8 mouse cellular contexts compared by ENCODE assay signal in the genomic region with DNA sequence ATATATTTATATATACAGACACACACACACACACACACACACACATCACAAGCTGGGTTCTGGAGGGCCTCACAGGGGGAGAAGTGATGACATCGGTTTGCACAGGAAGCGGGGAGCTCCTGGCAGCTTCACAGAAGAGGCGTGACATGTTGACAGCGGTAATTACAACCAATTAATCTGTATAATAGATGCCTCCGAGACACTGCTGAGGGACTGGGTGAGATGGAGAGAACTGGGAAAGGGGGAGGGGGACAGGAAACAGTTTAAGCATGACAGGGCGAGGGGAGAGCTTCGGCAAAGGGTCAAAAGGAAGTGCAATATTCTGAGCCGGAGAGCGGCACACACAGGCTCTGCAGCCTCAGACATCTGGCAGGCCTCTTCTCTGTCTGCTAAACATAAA.
DNase-seq lines count a peak whose midpoint lies in the region; ATAC-seq and TF ChIP-seq lines count a peak whose summit lies in the region.

No protein-coding gene starts in this region.

- no peak for TF ChIP-seq CTCF in liver, embryonic 14.5 days (IDR thresholded peaks at IDR 0.05; ENCODE audit: low read depth)

- H3K4me1 ChIP-seq in forebrain, embryonic 12.5 days: peaks cover 23% of the 10 kb centered on the region
- H3K4me1 ChIP-seq in liver, embryonic 14.5 days (replicated peaks; ENCODE audit: control insufficient read depth in 2 of 2, insufficient read depth in 2 of 2, low read length in 1 of 2): peaks cover 0 to 8% of the 10 kb centered on the region in 2 experiments; a peak in 2 of 4 replicates
- H3K4me1 ChIP-seq in neural tube, embryonic 11.5 days (ENCODE audit: control insufficient read depth, insufficient read depth, low read length): peaks cover 13% of the 10 kb centered on the region; the same call in 1 of the 2 replicates

- DNase-seq in heart, adult 11 months: peak; percentile 90
- no peak for DNase-seq in heart, adult 8-10 months (ENCODE audit: low spot score)
- peak; percentile 65 for DNase-seq in induced T-regulatory cell, adult 2 months (ENCODE audit: low read depth)
- no peak for DNase-seq in liver, embryonic 14.5 days (ENCODE audit: low read depth in 3 of 3, low spot score in 3 of 3)
- peak; percentile 56 for DNase-seq in neural tube, embryonic 11.5 days (ENCODE audit: low spot score)
- DNase-seq in layer of hippocampus, postnatal 36 days: no peak

- no peak overlapping the region for H3K4me3 ChIP-seq in forebrain, embryonic 12.5 days (replicated peaks)
- no peak overlapping the region for H3K4me3 ChIP-seq in liver, embryonic 14.5 days (ENCODE audit: insufficient read depth in 1 of 2, low read depth in 2 of 2, low read length in 2 of 2)
- no peak overlapping the region for H3K4me3 ChIP-seq in neural tube, embryonic 11.5 days (ENCODE audit: low read depth, low read length)

- H3K9ac ChIP-seq in forebrain, embryonic 12.5 days: peak overlapping the region; percentile 8; the same call in 1 of the 2 replicates
- H3K9ac ChIP-seq in liver, embryonic 14.5 days (replicated peaks): no peak overlapping the region
- H3K9ac ChIP-seq in neural tube, embryonic 11.5 days (ENCODE audit: low read length): no peak overlapping the region; the same call in 1 of the 2 replicates

- no peaks in the 10 kb centered on the region; the same call in 1 of the 2 replicates for H3K27me3 ChIP-seq in forebrain, embryonic 12.5 days
- no peaks in the 10 kb centered on the region for H3K27me3 ChIP-seq in liver, embryonic 14.5 days (ENCODE audit: control insufficient read depth, insufficient read depth, low read length)
- H3K27me3 ChIP-seq in neural tube, embryonic 11.5 days (ENCODE audit: control insufficient read depth, insufficient read depth, low read length): no peaks in the 10 kb centered on the region

- 12% methylated on average over 9 of the region's 9 CpGs for WGBS in forebrain, embryonic 12.5 days
- WGBS in liver, embryonic 14.5 days (ENCODE audit: insufficient replicate concordance): 18% methylated on average over 9 of the region's 9 CpGs
- 11% methylated on average over 9 of the region's 9 CpGs for WGBS in neural tube, embryonic 11.5 days

- no peaks in the 10 kb centered on the region for H3K9me3 ChIP-seq in forebrain, embryonic 12.5 days
- no peaks in the 10 kb centered on the region for H3K9me3 ChIP-seq in liver, embryonic 14.5 days (ENCODE audit: control insufficient read depth, low read length)
- H3K9me3 ChIP-seq in neural tube, embryonic 11.5 days (ENCODE audit: control insufficient read depth, low read length): no peaks in the 10 kb centered on the region

- H3K4me2 ChIP-seq in forebrain, embryonic 12.5 days: peak overlapping the region; percentile 28; the same call in 1 of the 2 replicates
- peak overlapping the region; percentile 13 for H3K4me2 ChIP-seq in liver, embryonic 14.5 days (ENCODE audit: low read depth)
- H3K4me2 ChIP-seq in neural tube, embryonic 11.5 days (ENCODE audit: low read depth): no peak overlapping the region

- no peak for TF ChIP-seq EP300 in liver, embryonic 14.5 days (IDR thresholded peaks at IDR 0.05; ENCODE audit: low read depth)

- peak; percentile 92 for ATAC-seq in forebrain, embryonic 12.5 days (ENCODE audit: low FRiP score)
- ATAC-seq in liver, embryonic 14.5 days (ENCODE audit: insufficient read depth): peak; percentile 31; the same call in 1 of the 2 replicates
- peak; percentile 73 for ATAC-seq in neural tube, embryonic 11.5 days (ENCODE audit: insufficient read depth, low FRiP score, low TSS enrichment)
- no peak for ATAC-seq in frontal cortex, adult (ENCODE audit: low TSS enrichment)

- H3K36me3 ChIP-seq in forebrain, embryonic 12.5 days (replicated peaks): no peaks in the 10 kb centered on the region
- H3K36me3 ChIP-seq in liver, embryonic 14.5 days (replicated peaks; ENCODE audit: control insufficient read depth, insufficient read depth, low read depth): no peaks in the 10 kb centered on the region
- H3K36me3 ChIP-seq in neural tube, embryonic 11.5 days (ENCODE audit: control insufficient read depth, insufficient read depth, low read length): no peaks in the 10 kb centered on the region

- peak overlapping the region; percentile 78 for H3K27ac ChIP-seq in forebrain, embryonic 12.5 days
- no peak overlapping the region for H3K27ac ChIP-seq in liver, embryonic 14.5 days
- H3K27ac ChIP-seq in neural tube, embryonic 11.5 days (ENCODE audit: low read depth, low read length): 0 out of 2 replicates have a peak overlapping the region, but pooled peaks have one; percentile 4

Comparison
In these comparisons a context has a peak if more than half of its experiments do, and no peak if none do; other contexts are left out.
1. DNase-seq: peak in heart, adult 11 months (single experiment), induced T-regulatory cell, adult 2 months (single experiment) and neural tube, embryonic 11.5 days (single experiment); none in heart, adult 8-10 months (single experiment), liver, embryonic 14.5 days (0 of 3) and layer of hippocampus, postnatal 36 days (0 of 2).